Mouse (Mus musculus): ENCODE measurements at regions not wholly inside any gene's neighbourhood (a gene's known extent, or its start where the extent isn't known, plus 50 kb on each side); places are given as distances from the start of the nearest gene placed in this dataset.

- Histone ChIP-seq H3K27ac (ENCODE audit: insufficient read depth, low read length) (no peak overlapping the region), H3K36me3 (ENCODE audit: control insufficient read depth, insufficient read depth, low read length) (no peaks in the 10 kb centered on the region), H3K4me3 (ENCODE audit: extremely low read depth, insufficient read depth, insufficient read length) (no peak overlapping the region), H3K27me3 (ENCODE audit: control insufficient read depth, insufficient read depth, low read length) (no peaks in the 10 kb centered on the region), H3K4me1 (ENCODE audit: control insufficient read depth, insufficient read depth, insufficient read length) (no peaks in the 10 kb centered on the region)
- 60% methylated on average over 6 of the region's 6 CpGs for WGBS
- no peak for TF ChIP-seq POLR2A (IDR thresholded peaks at IDR 0.05; ENCODE audit: low read depth, low read length)
- no peak for TF ChIP-seq CTCF (IDR thresholded peaks at IDR 0.05; ENCODE audit: extremely low read depth, insufficient read depth, insufficient read length, insufficient replicate concordance)
- DNase-seq (ENCODE audit: low read depth in 1 of 2, low spot score in 2 of 2) = no peak
These were observed 367.6 kb downstream of the Prdm2 start for GRCm38 (mm10) chr4:142845066-142845696.

- H3K27ac ChIP-seq (ENCODE audit: insufficient read depth, low read length) = no peak overlapping the region
- no peak for DNase-seq (ENCODE audit: low read depth in 1 of 2, low spot score in 2 of 2)
- H3K4me1 ChIP-seq (ENCODE audit: control insufficient read depth, insufficient read depth, insufficient read length) = no peaks in the 10 kb centered on the region
- H3K36me3 ChIP-seq (ENCODE audit: control insufficient read depth, insufficient read depth, low read length) = no peaks in the 10 kb centered on the region
- WGBS = 75% methylated on average over 4 of the region's 4 CpGs
- no peaks in the 10 kb centered on the region for H3K27me3 ChIP-seq (ENCODE audit: control insufficient read depth, insufficient read depth, low read length)
- TF ChIP-seq CTCF (IDR thresholded peaks at IDR 0.05; ENCODE audit: extremely low read depth, insufficient read depth, insufficient read length, insufficient replicate concordance) = no peak
- TF ChIP-seq POLR2A (IDR thresholded peaks at IDR 0.05; ENCODE audit: low read depth, low read length) = no peak
- H3K4me3 ChIP-seq (ENCODE audit: extremely low read depth, insufficient read depth, insufficient read length) = no peak overlapping the region
These were observed 373.3 kb downstream of the Prdm2 start for GRCm38 (mm10) chr4:142839540-142839939.

GRCm38 (mm10) chr4:142838363-142838964, 374.3 kb downstream of the Prdm2 start:
- Histone ChIP-seq H3K27ac (ENCODE audit: insufficient read depth, low read length) (no peak overlapping the region), H3K27me3 (ENCODE audit: control insufficient read depth, insufficient read depth, low read length) (no peaks in the 10 kb centered on the region), H3K36me3 (ENCODE audit: control insufficient read depth, insufficient read depth, low read length) (no peaks in the 10 kb centered on the region), H3K4me1 (ENCODE audit: control insufficient read depth, insufficient read depth, insufficient read length) (no peaks in the 10 kb centered on the region), H3K4me3 (ENCODE audit: extremely low read depth, insufficient read depth, insufficient read length) (no peak overlapping the region)
- no peak for DNase-seq (ENCODE audit: low read depth in 1 of 2, low spot score in 2 of 2)
- WGBS = 65% methylated on average over 4 of the region's 4 CpGs
- TF ChIP-seq POLR2A (IDR thresholded peaks at IDR 0.05; ENCODE audit: low read depth, low read length) = no peak
- TF ChIP-seq CTCF (IDR thresholded peaks at IDR 0.05; ENCODE audit: extremely low read depth, insufficient read depth, insufficient read length, insufficient replicate concordance) = no peak

- H3K36me3 ChIP-seq (ENCODE audit: control insufficient read depth, insufficient read depth, low read length) = no peaks in the 10 kb centered on the region
- WGBS = 74% methylated on average over 4 of the region's 4 CpGs
- H3K27me3 ChIP-seq (ENCODE audit: control insufficient read depth, insufficient read depth, low read length) = no peaks in the 10 kb centered on the region
- no peak overlapping the region for H3K4me3 ChIP-seq (ENCODE audit: extremely low read depth, insufficient read depth, insufficient read length)
- TF ChIP-seq POLR2A (IDR thresholded peaks at IDR 0.05; ENCODE audit: low read depth, low read length) = no peak
- TF ChIP-seq CTCF (IDR thresholded peaks at IDR 0.05; ENCODE audit: extremely low read depth, insufficient read depth, insufficient read length, insufficient replicate concordance) = no peak
- no peak overlapping the region for H3K27ac ChIP-seq (ENCODE audit: insufficient read depth, low read length)
- DNase-seq (ENCODE audit: low read depth in 1 of 2, low spot score in 2 of 2) = no peak
- H3K4me1 ChIP-seq (ENCODE audit: control insufficient read depth, insufficient read depth, insufficient read length) = no peaks in the 10 kb centered on the region
These were observed 375.2 kb downstream of the Prdm2 start for GRCm38 (mm10) chr4:142837636-142838035.

- Histone ChIP-seq H3K27ac (ENCODE audit: insufficient read depth, low read length) (no peak overlapping the region), H3K36me3 (ENCODE audit: control insufficient read depth, insufficient read depth, low read length) (no peaks in the 10 kb centered on the region), H3K4me3 (ENCODE audit: extremely low read depth, insufficient read depth, insufficient read length) (no peak overlapping the region), H3K27me3 (ENCODE audit: control insufficient read depth, insufficient read depth, low read length) (no peaks in the 10 kb centered on the region), H3K4me1 (ENCODE audit: control insufficient read depth, insufficient read depth, insufficient read length) (no peaks in the 10 kb centered on the region)
- no peak for DNase-seq (ENCODE audit: low read depth in 1 of 2, low spot score in 2 of 2)
- 86% methylated on average over 7 of the region's 7 CpGs for WGBS
- no peak for TF ChIP-seq POLR2A (IDR thresholded peaks at IDR 0.05; ENCODE audit: low read depth, low read length)
- no peak for TF ChIP-seq CTCF (IDR thresholded peaks at IDR 0.05; ENCODE audit: extremely low read depth, insufficient read depth, insufficient read length, insufficient replicate concordance)
These were observed 383.1 kb downstream of the Prdm2 start for GRCm38 (mm10) chr4:142829711-142830110.

GRCm38 (mm10) chr4:142828969-142829368, 383.8 kb downstream of the Prdm2 start:
- TF ChIP-seq CTCF (IDR thresholded peaks at IDR 0.05; ENCODE audit: extremely low read depth, insufficient read depth, insufficient read length, insufficient replicate concordance) = no peak
- TF ChIP-seq POLR2A (IDR thresholded peaks at IDR 0.05; ENCODE audit: low read depth, low read length) = no peak
- no peaks in the 10 kb centered on the region for H3K36me3 ChIP-seq (ENCODE audit: control insufficient read depth, insufficient read depth, low read length)

GRCm38 (mm10) chr4:142826250-142826893, 386.4 kb downstream of the Prdm2 start:
- Histone ChIP-seq H3K4me3 (ENCODE audit: extremely low read depth, insufficient read depth, insufficient read length) (no peak overlapping the region), H3K27me3 (ENCODE audit: control insufficient read depth, insufficient read depth, low read length) (no peaks in the 10 kb centered on the region), H3K4me1 (ENCODE audit: control insufficient read depth, insufficient read depth, insufficient read length) (no peaks in the 10 kb centered on the region), H3K27ac (ENCODE audit: insufficient read depth, low read length) (no peak overlapping the region), H3K36me3 (ENCODE audit: control insufficient read depth, insufficient read depth, low read length) (no peaks in the 10 kb centered on the region)
- 82% methylated on average over 13 of the region's 13 CpGs for WGBS
- TF ChIP-seq CTCF (IDR thresholded peaks at IDR 0.05; ENCODE audit: extremely low read depth, insufficient read depth, insufficient read length, insufficient replicate concordance) (no peak), POLR2A (IDR thresholded peaks at IDR 0.05; ENCODE audit: low read depth, low read length) (no peak)
- DNase-seq (ENCODE audit: low read depth in 1 of 2, low spot score in 2 of 2) = no peak

More at GRCm38 (mm10) chr4:142828969-142829368, 383.8 kb downstream of the Prdm2 start:
- no peak for DNase-seq (ENCODE audit: low read depth in 1 of 2, low spot score in 2 of 2)
- Histone ChIP-seq H3K4me3 (ENCODE audit: extremely low read depth, insufficient read depth, insufficient read length) (no peak overlapping the region), H3K4me1 (ENCODE audit: control insufficient read depth, insufficient read depth, insufficient read length) (no peaks in the 10 kb centered on the region), H3K27me3 (ENCODE audit: control insufficient read depth, insufficient read depth, low read length) (no peaks in the 10 kb centered on the region), H3K27ac (ENCODE audit: insufficient read depth, low read length) (no peak overlapping the region)
- 65% methylated on average over 10 of the region's 10 CpGs for WGBS
